Mouse (Mus musculus): ENCODE data around the gene Olfr984.

Gene Olfr984

GRCm38 (mm10) chr9:40114106-40114505 lies at the start of gene Olfr984:
Gene Olfr984 (minus strand): TSS chr9:40114206.
- DNase-seq = no peak

GRCm38 (mm10) chr9:40155118-40155644 lies 41.2 kb upstream of the Olfr984 start:
- no peak for DNase-seq

GRCm38 (mm10) chr9:40141544-40141943 lies 27.5 kb upstream of the Olfr984 start:
- no peak for DNase-seq

GRCm38 (mm10) chr9:40139484-40139883 lies 25.5 kb upstream of the Olfr984 start:
- no peak for DNase-seq

- DNase-seq = no peak
Measured at GRCm38 (mm10) chr9:40136987-40137688, 23.1 kb upstream of the Olfr984 start.

GRCm38 (mm10) chr9:40130556-40130955 lies 16.6 kb upstream of the Olfr984 start:
- DNase-seq = no peak

- DNase-seq = no peak
Measured at GRCm38 (mm10) chr9:40130084-40130483, 16.1 kb upstream of the Olfr984 start, which contains the start of gene Olfr985. Gene Olfr985 (minus strand): TSS chr9:40130184.

GRCm38 (mm10) chr9:40117287-40117659 lies 3.3 kb upstream of the Olfr984 start:
- no peak for DNase-seq

GRCm38 (mm10) chr9:40116645-40117286 lies 2.8 kb upstream of the Olfr984 start:
- DNase-seq = no peak

- no peak for DNase-seq
Measured at GRCm38 (mm10) chr9:40094769-40095168, 19.2 kb downstream of the Olfr984 start.

GRCm38 (mm10) chr9:40093495-40093894 lies 20.5 kb downstream of the Olfr984 start, which contains the start of gene Olfr983:
Gene Olfr983 (minus strand): TSS chr9:40093595.
- no peak for DNase-seq

- no peak for DNase-seq
Measured at GRCm38 (mm10) chr9:40073529-40073928, 40.5 kb downstream of the Olfr984 start, which contains the start of gene Olfr982. Gene Olfr982 (plus strand): TSS chr9:40073829.

- DNase-seq = no peak
Measured at GRCm38 (mm10) chr9:40050138-40050537, 63.9 kb downstream of the Olfr984 start.

All from thymus, postnatal 25 days (tissue).